Mouse (Mus musculus) ES-Bruce4 (cell line): ENCODE results near the gene March1.

Experiments
- CTCF ChIP-seq: IDR thresholded peaks from one replicate; pipeline ENCODE4 v1.8.1; 2011; ENCODE audit warnings: low read depth, low read length
- POLR2A ChIP-seq: IDR thresholded peaks from one replicate; pipeline ENCODE4 v1.8.1; 2011; ENCODE audit warnings: low read length; ENCODE audit not compliant: insufficient read depth

DNA sequence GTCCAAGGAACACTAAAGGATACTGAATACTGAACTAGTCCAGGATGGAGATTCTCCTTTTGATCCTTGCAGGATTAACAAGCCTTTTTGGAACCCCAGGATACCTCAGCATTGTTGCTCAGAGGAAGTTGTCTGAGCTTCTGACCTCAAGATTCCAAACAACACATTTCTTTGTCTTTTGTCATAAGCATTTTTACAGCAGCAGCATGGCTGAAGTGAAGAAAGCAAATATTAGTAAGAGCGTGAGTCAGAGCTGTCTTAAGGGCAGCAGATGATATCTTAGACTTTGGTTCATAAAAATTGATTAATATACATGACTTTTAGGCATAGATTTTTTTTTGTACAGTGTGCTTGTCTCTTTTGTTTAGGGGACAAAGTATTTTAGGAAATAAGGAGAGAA is 27.8 kb downstream of the March1 start:
- no peak for TF ChIP-seq POLR2A
- TF ChIP-seq CTCF = no peak
